Mouse (Mus musculus) 3134 (cell line): ENCODE results near the gene Gm6502.
"Not testable (repeated sequence)": the region's sequence is repeated elsewhere in the genome, so short reads cannot be mapped to it uniquely, and the experiment has no call there.

Source experiments
- DNase-seq: peaks from one replicate; pipeline ENCODE4 v3.0.0-alpha.2; 2011; ENCODE audit warnings: low spot score; ENCODE audit not compliant: insufficient read length; ENCODE audit errors: extremely low read depth

Gene Gm6502

GRCm38 (mm10) chr5:94314135-94314534 lies at the start of gene Gm6502:
Gene Gm6502 (plus strand): TSS chr5:94314435.
- DNase-seq, result not testable (repeated sequence)

GRCm38 (mm10) chr5:94306696-94307095 lies 7.5 kb upstream of the Gm6502 start, which contains the start of gene A430089I19Rik:
Gene A430089I19Rik (minus strand): TSS chr5:94306796.
- DNase-seq, result not testable (repeated sequence)

GRCm38 (mm10) chr5:94339449-94339848 lies 25.2 kb downstream of the Gm6502 start, which contains the start of gene AA792892:
Gene AA792892 (plus strand): TSS chr5:94339749.
- DNase-seq, result not testable (repeated sequence)
